Mouse (Mus musculus): ENCODE results near the gene Tanc2. TPM values are rescaled to one million over a fixed set of nuclear protein-coding genes. Genes with fewer than 3 reads are reported as not detected.

Tanc2 gene
- polyA plus RNA-seq, 1 experiment from 2014 or later = 35.9 TPM

DNA sequence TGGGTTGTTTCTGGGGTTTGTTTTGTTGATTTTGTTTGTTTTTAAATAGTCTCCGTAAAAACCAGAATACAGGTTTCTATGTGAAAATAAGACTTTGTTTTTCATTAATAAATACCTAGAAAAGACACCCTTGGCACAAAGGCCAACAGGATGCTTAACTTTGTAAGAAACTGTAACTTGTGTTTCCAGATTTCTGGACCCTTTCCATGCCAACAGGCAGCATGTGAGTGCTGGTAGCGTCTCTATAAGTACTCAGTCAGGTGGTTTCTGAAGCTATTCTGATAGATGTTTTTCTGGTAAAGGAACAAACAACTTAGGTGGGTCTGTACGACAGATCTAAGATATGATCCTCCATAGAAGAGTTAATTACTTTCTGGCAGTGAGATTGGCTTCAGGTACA lies 26.2 kb upstream of the Tanc2 start:
- Histone ChIP-seq H3K4me1 (peaks cover 6% of the 10 kb centered on the region), H3K9me3 (no peaks in the 10 kb centered on the region), H3K36me3 (no peaks in the 10 kb centered on the region), H3K9ac (replicated peaks) (no peak overlapping the region), H3K27ac (replicated peaks) (no peak overlapping the region), H3K4me2 (replicated peaks) (no peak overlapping the region), H3K27me3 (no peaks in the 10 kb centered on the region), H3K4me3 (no peak overlapping the region)
- no peak for ATAC-seq (replicated peaks)
- WGBS = 92% methylated on average over 3 of the region's 3 CpGs

DNA sequence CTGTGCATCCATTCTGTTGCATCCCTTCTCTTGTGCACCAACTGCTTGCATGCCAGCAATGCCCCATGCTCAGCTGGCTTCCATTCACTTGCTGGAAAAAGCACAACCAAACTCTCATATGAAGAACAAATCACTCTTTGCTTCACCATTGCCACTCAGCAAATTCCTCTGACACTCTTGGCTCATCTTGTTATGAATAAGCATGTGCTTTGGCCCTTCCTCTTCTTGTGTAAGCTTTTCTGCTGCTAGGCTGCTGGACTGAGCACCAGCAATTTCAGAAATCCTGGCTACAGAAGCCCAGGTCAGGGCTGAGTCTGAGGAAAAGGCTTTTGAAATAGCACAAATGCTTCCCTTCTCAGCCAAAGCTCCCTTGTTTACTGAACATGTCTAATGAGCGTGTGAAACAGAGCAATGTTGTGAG lies 22.6 kb upstream of the Tanc2 start:
- H3K4me2 ChIP-seq (replicated peaks) = no peak overlapping the region
- peak overlapping the region; percentile 60 for H3K27ac ChIP-seq (replicated peaks)
- H3K36me3 ChIP-seq = no peaks in the 10 kb centered on the region
- H3K9me3 ChIP-seq = no peaks in the 10 kb centered on the region
- peaks cover 6% of the 10 kb centered on the region for H3K4me1 ChIP-seq
- WGBS = 56% methylated on average over 1 of the region's 1 CpGs
- H3K27me3 ChIP-seq = no peaks in the 10 kb centered on the region
- H3K9ac ChIP-seq (replicated peaks) = no peak overlapping the region
- ATAC-seq (replicated peaks) = no peak
- no peak overlapping the region for H3K4me3 ChIP-seq

GRCm38 (mm10) chr11:105571996-105572395 lies 17.8 kb upstream of the Tanc2 start:
- 69% methylated on average over 8 of the region's 8 CpGs for WGBS
- Histone ChIP-seq H3K9ac (replicated peaks) (no peak overlapping the region), H3K36me3 (no peaks in the 10 kb centered on the region), H3K9me3 (no peaks in the 10 kb centered on the region), H3K4me1 (peaks cover 5% of the 10 kb centered on the region), H3K4me3 (no peak overlapping the region), H3K27ac (replicated peaks) (no peak overlapping the region), H3K27me3 (no peaks in the 10 kb centered on the region), H3K4me2 (replicated peaks) (no peak overlapping the region)
- ATAC-seq (replicated peaks) = no peak

DNA sequence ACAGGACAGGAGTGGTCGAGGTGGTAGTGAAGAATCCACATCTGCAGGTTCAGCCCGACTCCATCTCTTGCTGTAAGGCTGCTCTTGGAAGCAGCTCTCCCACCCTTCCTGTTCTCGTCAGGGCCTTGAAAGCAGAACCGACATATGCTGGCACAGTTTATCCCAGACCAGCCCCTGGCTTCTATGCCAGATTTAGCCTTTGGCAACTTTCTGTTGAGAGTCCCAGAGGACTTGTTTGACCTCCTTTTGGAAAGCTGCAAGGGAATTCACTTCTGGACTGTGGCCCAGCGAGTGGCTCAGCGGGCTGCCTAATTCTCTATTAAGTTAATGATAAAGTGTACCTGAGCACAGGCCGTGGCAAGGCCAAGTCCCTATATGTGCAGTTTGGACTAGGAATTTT lies 15.5 kb upstream of the Tanc2 start:
- no peaks in the 10 kb centered on the region for H3K9me3 ChIP-seq
- no peak for ATAC-seq (replicated peaks)
- H3K9ac ChIP-seq (replicated peaks) = no peak overlapping the region
- no peak overlapping the region for H3K4me2 ChIP-seq (replicated peaks)
- no peak overlapping the region for H3K4me3 ChIP-seq
- WGBS = 63% methylated on average over 7 of the region's 7 CpGs
- no peak overlapping the region for H3K27ac ChIP-seq (replicated peaks)
- no peaks in the 10 kb centered on the region for H3K27me3 ChIP-seq
- no peaks in the 10 kb centered on the region for H3K4me1 ChIP-seq
- no peaks in the 10 kb centered on the region for H3K36me3 ChIP-seq

DNA sequence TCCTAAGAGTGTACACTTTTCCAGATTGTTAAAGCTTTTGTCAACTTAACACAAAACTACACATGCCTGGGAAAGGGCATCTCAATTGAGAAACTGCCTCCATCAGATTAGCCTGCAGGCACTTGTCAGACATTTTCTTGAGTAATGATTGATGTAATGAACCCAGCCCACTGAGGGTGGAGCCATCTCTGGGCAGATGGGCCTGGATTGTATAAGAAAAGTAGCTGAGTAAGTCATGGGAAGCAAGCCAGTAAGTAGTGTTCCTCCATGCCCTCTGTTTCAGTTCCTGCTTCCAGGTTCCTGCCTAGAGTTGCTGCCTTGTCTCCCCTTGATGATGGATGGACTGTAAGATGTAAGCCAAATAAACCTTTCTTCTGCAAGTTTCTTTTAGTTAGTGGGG lies 12.6 kb upstream of the Tanc2 start:
- H3K4me1 ChIP-seq = no peaks in the 10 kb centered on the region
- 0 out of 2 replicates have a peak, but pooled peaks cover 4% of the 10 kb centered on the region for H3K9me3 ChIP-seq
- no peak for ATAC-seq (replicated peaks)
- H3K27me3 ChIP-seq = no peaks in the 10 kb centered on the region
- no peak overlapping the region for H3K27ac ChIP-seq (replicated peaks)
- no peaks in the 10 kb centered on the region for H3K36me3 ChIP-seq
- no peak overlapping the region for H3K9ac ChIP-seq (replicated peaks)
- H3K4me3 ChIP-seq = no peak overlapping the region
- H3K4me2 ChIP-seq (replicated peaks) = no peak overlapping the region

- no peak overlapping the region for H3K9ac ChIP-seq (replicated peaks)
- no peak for ATAC-seq (replicated peaks)
These were observed 7.8 kb upstream of the Tanc2 start for GRCm38 (mm10) chr11:105582020-105582419.

DNA sequence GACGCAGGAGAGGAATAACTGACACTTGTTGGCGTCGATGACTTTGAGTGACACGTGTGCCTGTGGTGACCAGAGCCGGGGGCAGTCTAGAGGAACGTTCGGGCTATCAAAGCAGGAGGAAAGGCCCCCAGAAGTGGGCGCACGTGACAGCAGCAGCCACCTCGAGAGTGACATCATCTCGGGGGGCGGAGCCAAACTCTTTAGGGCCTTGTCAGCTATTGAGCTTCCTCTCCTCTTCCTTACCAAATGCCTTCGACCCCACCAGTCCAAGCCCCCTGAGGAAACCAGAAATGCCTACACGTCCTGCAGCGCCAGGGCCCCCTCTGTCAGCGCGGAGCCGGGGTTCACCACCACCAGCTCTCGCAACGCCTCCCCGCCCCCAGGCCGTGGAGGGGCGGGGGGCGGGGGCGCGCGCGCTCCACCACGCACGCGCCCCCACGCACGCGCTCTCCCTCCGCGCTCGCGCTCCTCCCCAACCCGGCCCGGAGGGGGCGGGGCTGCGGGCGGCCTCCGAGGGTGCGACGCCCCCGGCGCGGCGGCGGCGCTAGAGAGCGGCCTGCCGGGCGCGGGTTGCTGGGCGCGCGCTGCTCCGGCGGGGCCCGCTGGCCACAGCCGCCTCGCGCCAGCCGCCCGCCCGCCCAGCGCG lies 432 bp upstream of the Tanc2 start:
- peak; percentile 92 for ATAC-seq (replicated peaks)

More at GRCm38 (mm10) chr11:105582020-105582419, 7.8 kb upstream of the Tanc2 start:
- Histone ChIP-seq H3K36me3 (no peaks in the 10 kb centered on the region), H3K27me3 (no peaks in the 10 kb centered on the region), H3K4me1 (no peaks in the 10 kb centered on the region), H3K4me2 (replicated peaks) (no peak overlapping the region), H3K27ac (replicated peaks) (no peak overlapping the region), H3K4me3 (no peak overlapping the region), H3K9me3 (0 out of 2 replicates have a peak, but pooled peaks cover 4% of the 10 kb centered on the region)
- 96% methylated on average over 3 of the region's 3 CpGs for WGBS

GRCm38 (mm10) chr11:105591905-105592304 lies 2.1 kb downstream of the Tanc2 start:
- H3K4me1 ChIP-seq = peaks cover 16% of the 10 kb centered on the region
- no peaks in the 10 kb centered on the region for H3K9me3 ChIP-seq
- 38% methylated on average over 1 of the region's 1 CpGs for WGBS
- ATAC-seq (replicated peaks) = no peak
- peak overlapping the region; percentile 64 for H3K4me2 ChIP-seq (replicated peaks)
- peak overlapping the region; percentile 50; the same call in 1 of the 2 replicates for H3K27ac ChIP-seq (replicated peaks)
- no peaks in the 10 kb centered on the region for H3K27me3 ChIP-seq
- peak overlapping the region; percentile 98 for H3K4me3 ChIP-seq
- no peak overlapping the region for H3K9ac ChIP-seq (replicated peaks)
- no peaks in the 10 kb centered on the region for H3K36me3 ChIP-seq

More for the DNA sequence above, 432 bp upstream of the Tanc2 start:
- H3K27ac ChIP-seq (replicated peaks) = peak overlapping the region; percentile 96
- no peaks in the 10 kb centered on the region for H3K27me3 ChIP-seq
- under 1% methylated on average over 61 of the region's 70 CpGs for WGBS
- H3K36me3 ChIP-seq = no peaks in the 10 kb centered on the region
- H3K9me3 ChIP-seq = no peaks in the 10 kb centered on the region
- peaks cover 16% of the 10 kb centered on the region for H3K4me1 ChIP-seq
- H3K4me3 ChIP-seq = peak overlapping the region; percentile 98
- H3K4me2 ChIP-seq (replicated peaks) = peak overlapping the region; percentile 64
- peak overlapping the region; percentile 99 for H3K9ac ChIP-seq (replicated peaks)

GRCm38 (mm10) chr11:105602177-105602576 lies 12.4 kb downstream of the Tanc2 start:
- H3K4me2 ChIP-seq (replicated peaks) = no peak overlapping the region
- H3K36me3 ChIP-seq = no peaks in the 10 kb centered on the region
- no peaks in the 10 kb centered on the region for H3K4me1 ChIP-seq
- no peak for ATAC-seq (replicated peaks)
- H3K27me3 ChIP-seq = no peaks in the 10 kb centered on the region
- no peak overlapping the region for H3K4me3 ChIP-seq
- no peaks in the 10 kb centered on the region for H3K9me3 ChIP-seq
- no peak overlapping the region for H3K9ac ChIP-seq (replicated peaks)
- H3K27ac ChIP-seq (replicated peaks) = no peak overlapping the region

DNA sequence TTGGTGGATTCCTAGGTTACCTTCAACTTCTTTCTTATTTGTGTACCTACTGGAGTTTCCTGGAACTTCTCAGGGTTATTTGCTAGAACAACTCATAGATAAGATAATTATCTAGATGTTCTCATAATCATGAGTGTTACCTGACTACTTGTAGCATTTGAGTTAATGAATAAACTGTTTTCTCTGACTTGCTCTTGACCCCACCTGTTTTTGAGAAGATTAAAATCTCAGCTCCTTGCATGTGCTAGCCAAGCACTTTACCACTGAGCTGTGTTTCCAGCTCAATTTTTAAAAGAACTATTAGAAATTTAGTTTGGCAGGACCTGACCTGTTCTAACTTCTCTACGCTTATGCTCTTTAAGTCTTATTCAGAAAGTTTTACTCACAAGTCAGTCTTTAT lies 36.4 kb downstream of the Tanc2 start:
- no peaks in the 10 kb centered on the region for H3K9me3 ChIP-seq
- no peaks in the 10 kb centered on the region for H3K36me3 ChIP-seq
- H3K4me1 ChIP-seq = no peaks in the 10 kb centered on the region
- no peak for ATAC-seq (replicated peaks)
- no peak overlapping the region for H3K27ac ChIP-seq (replicated peaks)
- H3K4me2 ChIP-seq (replicated peaks) = no peak overlapping the region
- H3K9ac ChIP-seq (replicated peaks) = no peak overlapping the region
- 83% methylated on average over 1 of the region's 1 CpGs for WGBS
- H3K4me3 ChIP-seq = no peak overlapping the region
- no peaks in the 10 kb centered on the region for H3K27me3 ChIP-seq

- ATAC-seq (replicated peaks) = no peak
- H3K4me2 ChIP-seq (replicated peaks) = no peak overlapping the region
- H3K27ac ChIP-seq (replicated peaks) = no peak overlapping the region
- no peaks in the 10 kb centered on the region for H3K4me1 ChIP-seq
- H3K9ac ChIP-seq (replicated peaks) = no peak overlapping the region
- H3K27me3 ChIP-seq = no peaks in the 10 kb centered on the region
- no peaks in the 10 kb centered on the region for H3K36me3 ChIP-seq
- H3K4me3 ChIP-seq = no peak overlapping the region
- H3K9me3 ChIP-seq = no peaks in the 10 kb centered on the region
These were observed 54.2 kb downstream of the Tanc2 start for GRCm38 (mm10) chr11:105643995-105644394.

DNA sequence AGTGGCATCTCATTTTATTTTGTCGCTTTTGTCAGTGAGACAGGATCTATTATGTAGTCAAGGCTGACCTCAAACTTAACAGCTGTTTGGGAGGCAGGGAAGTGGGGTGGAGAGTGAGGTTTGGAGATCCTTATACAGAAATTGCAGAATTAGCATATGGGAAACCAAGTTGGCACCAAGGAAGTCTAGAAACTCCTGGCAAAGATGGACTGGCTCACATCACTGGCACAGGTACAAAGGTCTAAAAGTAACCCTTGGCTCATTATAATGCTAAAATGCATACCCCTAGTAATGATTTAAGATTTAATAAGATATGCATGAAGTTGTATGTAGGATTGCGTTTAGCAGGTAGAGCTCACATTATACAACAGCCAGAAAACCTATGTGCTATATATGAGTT lies 58.2 kb downstream of the Tanc2 start:
- WGBS = 87% methylated on average over 2 of the region's 2 CpGs
- no peaks in the 10 kb centered on the region for H3K27me3 ChIP-seq
- H3K27ac ChIP-seq (replicated peaks) = no peak overlapping the region
- no peaks in the 10 kb centered on the region for H3K4me1 ChIP-seq
- H3K4me3 ChIP-seq = no peak overlapping the region
- no peak overlapping the region for H3K9ac ChIP-seq (replicated peaks)
- no peak overlapping the region for H3K4me2 ChIP-seq (replicated peaks)
- no peaks in the 10 kb centered on the region for H3K9me3 ChIP-seq
- no peak for ATAC-seq (replicated peaks)
- no peaks in the 10 kb centered on the region for H3K36me3 ChIP-seq

- Histone ChIP-seq H3K9ac (replicated peaks) (no peak overlapping the region), H3K9me3 (no peaks in the 10 kb centered on the region), H3K4me1 (no peaks in the 10 kb centered on the region), H3K4me3 (no peak overlapping the region), H3K27me3 (no peaks in the 10 kb centered on the region), H3K27ac (replicated peaks) (no peak overlapping the region), H3K4me2 (replicated peaks) (no peak overlapping the region), H3K36me3 (no peaks in the 10 kb centered on the region)
- WGBS = 97% methylated on average over 2 of the region's 2 CpGs
- ATAC-seq (replicated peaks) = no peak
These were observed 64.8 kb downstream of the Tanc2 start for GRCm38 (mm10) chr11:105654616-105655015.
